Mouse (Mus musculus) heart, postnatal 0 days (tissue): ENCODE measurements around the gene Zfp979. TPM values are rescaled to one million over a fixed set of nuclear protein-coding genes. Genes with fewer than 3 reads are reported as not detected.
"Not testable (repeated sequence)": the region's sequence is repeated elsewhere in the genome, so short reads cannot be mapped to it uniquely, and the experiment has no call there.

Experiments used
- ATAC-seq: fragments of 200-750 bp; cut with Nextera tagmentation; 2 replicates; pipeline ENCODE4 v1.8.0; 2017; ENCODE audit warnings: low read depth, moderate number of reproducible peaks, moderate library complexity; ENCODE audit not compliant: insufficient read depth
- DNase-seq: peaks from one replicate; pipeline ENCODE4 v3.0.0-alpha.2; 2016; ENCODE audit warnings: low spot score
- H3K27ac ChIP-seq: fragments of 300-500 bp; sonication (generic); 2 replicates; pipeline ENCODE4 v1.5.1; 2014; ENCODE audit warnings: low read depth, mild to moderate bottlenecking
- H3K27me3 ChIP-seq: fragments of 300-500 bp; sonication (generic); 2 replicates; pipeline ENCODE4 v1.6.1; 2014; ENCODE audit warnings: low read length, mixed read lengths; ENCODE audit not compliant: control insufficient read depth, insufficient read depth
- H3K36me3 ChIP-seq: fragments of 300-500 bp; sonication (generic); replicated peaks from 2 replicates; pipeline ENCODE4 v1.6.1; 2014; ENCODE audit warnings: low read length, mixed read lengths; ENCODE audit not compliant: control insufficient read depth, insufficient read depth
- H3K4me1 ChIP-seq: fragments of 300-500 bp; sonication (generic); 2 replicates; pipeline ENCODE4 v1.6.1; 2014; ENCODE audit warnings: antibody characterized with exemption; ENCODE audit not compliant: control insufficient read depth, insufficient read depth
- H3K4me2 ChIP-seq: fragments of 300-500 bp; sonication (generic); 2 replicates; pipeline ENCODE4 v1.6.1; 2014; ENCODE audit warnings: low read depth, mild to moderate bottlenecking, low read length, moderate library complexity
- H3K4me3 ChIP-seq: fragments of 300-500 bp; sonication (generic); 2 replicates; pipeline ENCODE4 v1.5.1; 2014; ENCODE audit warnings: low read depth, low read length
- H3K9ac ChIP-seq: fragments of 300-500 bp; sonication (generic); replicated peaks from 2 replicates; pipeline ENCODE4 v1.6.1; 2014; ENCODE audit warnings: low read depth, low read length, mixed read lengths
- H3K9me3 ChIP-seq: fragments of 300-500 bp; sonication (generic); replicated peaks from 2 replicates; pipeline ENCODE4 v1.6.1; 2016; ENCODE audit warnings: low read length; ENCODE audit not compliant: control insufficient read depth
- CTCF ChIP-seq: IDR thresholded peaks from 2 replicates; pipeline ENCODE4 v1.5.1; 2016; ENCODE audit warnings: antibody characterized with exemption, control low read depth, low read depth
- EP300 ChIP-seq: IDR thresholded peaks from 2 replicates; pipeline ENCODE4 v1.6.1; 2016; ENCODE audit warnings: antibody characterized with exemption, low read depth
- WGBS: fragments of 180-500 bp; shearing (Covaris S2); extraction: QIAGEN DNeasy Blood & Tissue Kit; methylation state at CpG from one replicate; pipeline ENCODE4 v1.1.7; 2014; 5-methylcytosine and 5-hydroxymethylcytosine counted together
- polyA plus RNA-seq: library from polyadenylated mRNA; unstranded; fragments of >200 nt; fragmentation: Nextera tagmentation; extraction: Ambion mirVana; gene quantifications from 2 replicates; pipeline ENCODE4 v1.2.1, GENCODE M21; 2015
- total RNA-seq: library from RNA; depleted of rRNA; stranded (reverse); fragments of >200 nt; gene quantifications from 2 replicates; pipeline ENCODE4 v1.2.3, GENCODE M21; 2014; ENCODE audit warnings: low replicate concordance

Gene Zfp979
- total and polyA plus RNA-seq, 2 experiments from 2014 or later, result 0.99 to 3.3 TPM

DNA sequence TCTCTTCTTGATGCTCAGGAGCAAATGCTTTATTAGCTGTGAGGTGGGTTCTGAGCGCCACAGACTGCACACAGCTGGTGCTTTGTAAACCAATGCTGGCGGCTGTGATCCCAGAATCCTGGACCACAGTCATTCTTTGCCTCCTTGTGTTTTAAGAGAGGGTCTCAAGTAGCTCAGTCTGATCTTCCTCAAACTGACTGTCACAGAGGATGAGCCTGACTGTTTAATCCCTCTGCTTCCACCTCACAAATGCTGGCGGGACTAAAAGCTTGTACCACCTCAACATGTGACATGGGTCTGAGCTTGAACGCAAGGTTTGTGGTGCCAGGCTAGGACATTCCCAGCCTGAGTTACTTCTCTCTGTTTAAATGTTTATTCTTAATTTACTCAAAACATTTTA is 36.8 kb downstream of the Zfp979 start:
- H3K36me3 ChIP-seq, result no peaks in the 10 kb centered on the region
- TF ChIP-seq CTCF (no peak), EP300 (no peak)
- H3K27ac ChIP-seq, result no peak overlapping the region
- H3K4me3 ChIP-seq, result no peak overlapping the region
- no peaks in the 10 kb centered on the region for H3K27me3 ChIP-seq
- H3K9ac ChIP-seq, result no peak overlapping the region
- no peaks in the 10 kb centered on the region for H3K9me3 ChIP-seq
- ATAC-seq (no peak), DNase-seq (no peak)
- no peaks in the 10 kb centered on the region for H3K4me1 ChIP-seq
- no peak overlapping the region for H3K4me2 ChIP-seq
- 74% methylated on average over 4 of the region's 4 CpGs for WGBS

DNA sequence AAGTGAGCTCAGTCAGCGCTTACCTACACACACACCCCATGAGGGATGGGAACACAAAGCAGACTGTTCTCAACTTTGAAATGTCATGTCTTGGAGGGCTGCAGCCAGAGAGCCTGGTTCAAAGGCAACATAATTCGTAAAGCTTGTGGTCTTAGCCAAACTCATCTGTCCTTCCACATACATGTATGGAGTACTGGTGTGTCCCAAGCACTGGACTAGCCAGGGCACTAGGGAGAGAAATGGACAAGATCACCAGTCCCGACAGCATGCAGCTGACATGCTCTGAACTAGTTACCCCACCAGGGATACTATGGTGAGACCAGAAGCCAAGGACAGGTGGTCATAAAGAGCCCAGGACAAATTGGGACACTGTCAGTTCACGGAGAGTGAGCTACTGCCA is 38.5 kb downstream of the Zfp979 start:
- Histone ChIP-seq H3K36me3 (no peaks in the 10 kb centered on the region), H3K4me3 (no peak overlapping the region), H3K4me2 (no peak overlapping the region), H3K9ac (no peak overlapping the region), H3K27me3 (no peaks in the 10 kb centered on the region), H3K27ac (no peak overlapping the region), H3K4me1 (no peaks in the 10 kb centered on the region), H3K9me3 (no peaks in the 10 kb centered on the region)
- WGBS, result 62% methylated on average over 4 of the region's 4 CpGs
- no peak for TF ChIP-seq CTCF
- no peak for TF ChIP-seq EP300
- DNase-seq (no peak), ATAC-seq (no peak)

DNA sequence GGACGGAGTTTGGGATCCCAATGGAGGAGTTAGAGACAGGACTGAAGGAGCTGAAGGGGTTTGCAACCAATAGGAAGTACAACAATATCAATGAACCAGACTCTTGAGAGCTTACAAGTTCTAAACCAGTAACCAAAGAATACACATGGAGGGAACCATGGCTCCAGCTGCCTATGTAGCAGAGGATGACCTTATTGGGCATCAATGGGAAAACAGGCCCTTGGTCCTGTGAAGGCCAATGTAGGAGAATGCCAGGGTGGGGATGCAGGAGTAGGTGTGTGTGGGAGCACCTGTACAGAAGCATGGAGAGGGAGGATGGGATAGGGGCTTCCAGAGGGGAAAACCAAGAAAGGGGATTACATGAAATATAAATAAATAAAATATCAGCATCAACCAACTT is 40.4 kb downstream of the Zfp979 start:
- WGBS, result 30% methylated on average over 1 of the region's 1 CpGs
- no peak overlapping the region for H3K27ac ChIP-seq
- no peak overlapping the region for H3K9ac ChIP-seq
- H3K36me3 ChIP-seq, result no peaks in the 10 kb centered on the region
- no peaks in the 10 kb centered on the region for H3K27me3 ChIP-seq
- 0 out of 2 replicates have a peak, but pooled peaks cover 7% of the 10 kb centered on the region for H3K9me3 ChIP-seq
- H3K4me1 ChIP-seq, result no peaks in the 10 kb centered on the region
- TF ChIP-seq CTCF (no peak), EP300 (no peak)
- H3K4me2 ChIP-seq, result no peak overlapping the region
- ATAC-seq, result no peak
- DNase-seq, result no peak
- no peak overlapping the region for H3K4me3 ChIP-seq

DNA sequence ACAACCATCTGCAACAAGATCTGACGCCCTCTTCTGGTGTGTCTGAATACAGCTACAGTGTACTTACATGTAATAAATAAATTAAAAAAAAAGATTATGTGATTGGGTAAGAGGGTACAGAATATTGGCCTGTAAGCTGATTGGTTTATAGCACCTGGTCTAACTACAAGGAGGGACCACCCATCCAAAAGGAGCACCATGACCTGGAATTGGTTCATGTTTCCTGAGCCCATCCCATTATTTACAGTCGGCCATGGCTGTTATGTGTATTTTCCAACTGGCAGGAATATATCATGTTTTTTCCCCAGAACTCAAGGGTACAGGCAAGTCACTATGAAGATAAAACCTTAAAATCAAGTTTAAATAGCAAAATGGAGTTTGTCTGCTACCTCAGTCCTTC is 43.5 kb downstream of the Zfp979 start:
- DNase-seq (no peak), ATAC-seq (no peak)
- Histone ChIP-seq H3K36me3 (no peaks in the 10 kb centered on the region), H3K27me3 (no peaks in the 10 kb centered on the region), H3K4me1 (no peaks in the 10 kb centered on the region), H3K27ac (no peak overlapping the region), H3K4me2 (no peak overlapping the region), H3K9ac (no peak overlapping the region), H3K4me3 (no peak overlapping the region), H3K9me3 (0 out of 2 replicates have a peak, but pooled peaks cover 7% of the 10 kb centered on the region)
- 46% methylated on average over 2 of the region's 2 CpGs for WGBS
- no peak for TF ChIP-seq CTCF
- no peak for TF ChIP-seq EP300

DNA sequence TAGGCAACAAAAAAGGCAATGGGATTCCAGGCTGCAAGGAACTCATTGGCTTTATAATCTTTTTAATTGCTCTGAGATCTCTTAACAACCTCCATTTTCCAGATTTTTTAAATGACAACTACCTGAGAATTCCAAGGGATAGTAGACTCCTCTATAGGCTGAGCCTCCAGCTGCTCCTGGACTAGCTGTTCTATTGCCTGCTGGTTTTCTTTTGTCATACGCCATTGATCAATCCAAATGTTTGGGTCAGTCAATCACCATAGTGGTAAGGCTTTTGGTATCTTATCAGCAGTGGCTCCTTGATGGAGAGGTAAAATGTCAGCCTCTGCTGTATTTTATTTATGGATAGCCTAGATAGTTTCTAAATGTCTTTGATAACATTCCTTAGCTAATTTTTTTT is 44.6 kb downstream of the Zfp979 start:
- 33% methylated on average over 1 of the region's 1 CpGs for WGBS
- no peak for TF ChIP-seq EP300
- no peak for DNase-seq

DNA sequence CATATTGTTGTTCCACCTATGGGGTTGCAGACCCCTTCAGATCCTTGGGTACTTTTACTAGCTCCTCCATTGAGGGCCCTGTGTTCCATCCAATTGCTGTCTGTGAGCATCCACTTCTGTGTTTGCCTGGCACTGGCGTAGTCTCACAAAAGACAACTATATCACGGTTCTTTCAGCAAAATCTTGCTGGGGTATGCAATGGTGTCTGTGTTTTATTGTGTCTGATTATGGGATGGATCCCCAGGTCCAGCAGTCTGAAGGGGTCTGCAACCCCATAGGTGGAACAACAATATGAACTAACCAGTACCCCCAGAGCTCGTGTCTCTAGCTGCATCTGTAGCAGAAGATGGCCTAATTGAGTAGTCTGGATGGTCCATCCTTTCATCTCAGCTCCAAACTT is 47.7 kb downstream of the Zfp979 start:
- H3K9ac ChIP-seq, DNase-seq, ATAC-seq, H3K27me3 ChIP-seq, H3K36me3 ChIP-seq, H3K4me2 ChIP-seq, H3K27ac ChIP-seq, H3K4me1 ChIP-seq, H3K9me3 ChIP-seq, H3K4me3 ChIP-seq: not testable (repeated sequence)
- 64% methylated on average over 3 of the region's 3 CpGs for WGBS

More for the DNA sequence above, 44.6 kb downstream of the Zfp979 start:
- Histone ChIP-seq H3K36me3 (no peaks in the 10 kb centered on the region), H3K27me3 (no peaks in the 10 kb centered on the region), H3K4me2 (no peak overlapping the region), H3K9ac (no peak overlapping the region), H3K4me3 (no peak overlapping the region), H3K27ac (no peak overlapping the region), H3K9me3 (0 out of 2 replicates have a peak, but pooled peaks cover 7% of the 10 kb centered on the region), H3K4me1 (no peaks in the 10 kb centered on the region)
- ATAC-seq, result no peak
